Comparison of ENCODE assay signal across 20 mouse cellular contexts in genomic region chr6:125838121-125838520, GRCm38 (mm10).
A peak's percentile ranks its signal among the peaks of the same experiment; 100 is the strongest.
DNase-seq lines count a peak whose midpoint lies in the region; ATAC-seq lines count a peak whose summit lies in the region.
"Had no signal": no experiment of that assay in that cellular context is flagged by ENCODE, and none has a peak within 500 bp of the region (broad histone marks: within the 10 kb centered on the region; RNA-seq: fewer than 3 reads in every experiment).

No protein-coding gene starts in this region.

- no peak overlapping the region for H3K9ac ChIP-seq in kidney, embryonic 16.5 days (replicated peaks; ENCODE audit: low read length)
- H3K9ac ChIP-seq in hindbrain, embryonic 12.5 days, result no peak overlapping the region
- H3K9ac ChIP-seq in intestine, embryonic 15.5 days, result no peak overlapping the region
- H3K9ac ChIP-seq: embryonic facial prominence, embryonic 12.5 days; liver, embryonic 15.5 days had no signal

- no peak overlapping the region for H3K4me2 ChIP-seq in kidney, embryonic 16.5 days (replicated peaks; ENCODE audit: low read depth, low read length)
- H3K4me2 ChIP-seq in hindbrain, embryonic 12.5 days (replicated peaks), result no peak overlapping the region
- H3K4me2 ChIP-seq in intestine, embryonic 15.5 days (replicated peaks), result no peak overlapping the region
- H3K4me2 ChIP-seq: embryonic facial prominence, embryonic 12.5 days; liver, embryonic 15.5 days had no signal

- 14% methylated on average over 4 of the region's 4 CpGs for WGBS in kidney, embryonic 16.5 days
- WGBS in hindbrain, embryonic 12.5 days, result 81% methylated on average over 4 of the region's 4 CpGs
- 25% methylated on average over 4 of the region's 4 CpGs for WGBS in intestine, embryonic 15.5 days

- H3K4me1 ChIP-seq in kidney, embryonic 16.5 days (ENCODE audit: insufficient read depth, low read length), result peaks cover 3% of the 10 kb centered on the region; the same call in 1 of the 2 replicates
- no peaks in the 10 kb centered on the region for H3K4me1 ChIP-seq in hindbrain, embryonic 12.5 days
- no peaks in the 10 kb centered on the region for H3K4me1 ChIP-seq in intestine, embryonic 15.5 days (replicated peaks)
- H3K4me1 ChIP-seq: embryonic facial prominence, embryonic 12.5 days; heart, embryonic 10.5 days; liver, embryonic 15.5 days; midbrain, embryonic 10.5 days had no signal

- DNase-seq in adrenal gland, adult 8-10 months, result peak; percentile 46
- no peak for DNase-seq in adrenal gland, postnatal 4 days (ENCODE audit: low spot score in 2 of 2)
- DNase-seq in urinary bladder, postnatal 14 days (ENCODE audit: low spot score), result peak; percentile 26
- no peak for DNase-seq in urinary bladder, postnatal 25 days (ENCODE audit: low spot score)
- no peak for DNase-seq in retina, postnatal 1 day
- DNase-seq: cerebellum, adult 9-11 months; gastrocnemius, postnatal 25 days; heart, postnatal 14 days; lung, postnatal 10 days; right cerebral cortex, postnatal 25 days had no signal

- no peaks in the 10 kb centered on the region; the same call in 1 of the 2 replicates for H3K9me3 ChIP-seq in kidney, embryonic 16.5 days (ENCODE audit: low read length)
- H3K9me3 ChIP-seq in hindbrain, embryonic 12.5 days (replicated peaks), result no peaks in the 10 kb centered on the region
- no peaks in the 10 kb centered on the region for H3K9me3 ChIP-seq in intestine, embryonic 15.5 days
- H3K9me3 ChIP-seq: embryonic facial prominence, embryonic 12.5 days; heart, embryonic 10.5 days; liver, embryonic 15.5 days; midbrain, embryonic 10.5 days had no signal

- no peak overlapping the region for H3K27ac ChIP-seq in kidney, embryonic 16.5 days (ENCODE audit: low read length)
- H3K27ac ChIP-seq in hindbrain, embryonic 12.5 days, result no peak overlapping the region
- H3K27ac ChIP-seq in intestine, embryonic 15.5 days, result no peak overlapping the region
- H3K27ac ChIP-seq: embryonic facial prominence, embryonic 12.5 days; heart, embryonic 10.5 days; hindbrain, postnatal 0 days; layer of hippocampus, adult 2 months; liver, embryonic 15.5 days; midbrain, embryonic 10.5 days had no signal

- H3K36me3 ChIP-seq in kidney, embryonic 16.5 days (ENCODE audit: insufficient read depth, low read length), result no peaks in the 10 kb centered on the region
- no peaks in the 10 kb centered on the region for H3K36me3 ChIP-seq in hindbrain, embryonic 12.5 days
- no peaks in the 10 kb centered on the region for H3K36me3 ChIP-seq in intestine, embryonic 15.5 days
- H3K36me3 ChIP-seq: embryonic facial prominence, embryonic 12.5 days; heart, embryonic 10.5 days; liver, embryonic 15.5 days; midbrain, embryonic 10.5 days had no signal

- peak; percentile 31; the same call in 1 of the 2 replicates for ATAC-seq in kidney, embryonic 16.5 days (ENCODE audit: low FRiP score, low TSS enrichment)
- no peak for ATAC-seq in hindbrain, embryonic 12.5 days (ENCODE audit: low FRiP score)
- no peak for ATAC-seq in intestine, embryonic 15.5 days
- ATAC-seq: hindbrain, postnatal 0 days; Patski had no signal

- H3K4me3 ChIP-seq in kidney, embryonic 16.5 days (ENCODE audit: low read length), result no peak overlapping the region
- no peak overlapping the region for H3K4me3 ChIP-seq in hindbrain, embryonic 12.5 days
- H3K4me3 ChIP-seq in intestine, embryonic 15.5 days (replicated peaks), result no peak overlapping the region
- H3K4me3 ChIP-seq: embryonic facial prominence, embryonic 12.5 days; heart, embryonic 10.5 days; layer of hippocampus, adult 2 months; liver, embryonic 15.5 days; midbrain, embryonic 10.5 days had no signal

- H3K27me3 ChIP-seq in kidney, embryonic 16.5 days (ENCODE audit: insufficient read depth, low read length), result no peaks in the 10 kb centered on the region
- H3K27me3 ChIP-seq in hindbrain, embryonic 12.5 days, result no peaks in the 10 kb centered on the region
- no peaks in the 10 kb centered on the region for H3K27me3 ChIP-seq in intestine, embryonic 15.5 days (replicated peaks)
- H3K27me3 ChIP-seq: embryonic facial prominence, embryonic 12.5 days; liver, embryonic 15.5 days had no signal

Comparison
In these comparisons a context has a peak if more than half of its experiments do, and no peak if none do; other contexts are left out.
1. DNase-seq: peak in adrenal gland, adult 8-10 months (single experiment) and urinary bladder, postnatal 14 days (single experiment); none in adrenal gland, postnatal 4 days (0 of 2), urinary bladder, postnatal 25 days (single experiment) and retina, postnatal 1 day (single experiment).